Mouse (Mus musculus) cerebellum, adult 2 months (tissue): ENCODE measurements around the gene Pard3b. TPM values are rescaled to one million over a fixed set of nuclear protein-coding genes. Genes with fewer than 3 reads are reported as not detected.

Experiments used
- DNase-seq, 2 experiments: peaks; one replicate each; pipeline ENCODE4 v3.0.0; 2021
- H3K27ac ChIP-seq: fragments of 200-500 bp; 2 replicates; pipeline ENCODE4 v1.5.1; 2012; ENCODE audit warnings: low read length, control low read depth, inconsistent platforms; ENCODE audit not compliant: insufficient read depth
- H3K27me3 ChIP-seq: fragments of 200-500 bp; 2 replicates; pipeline ENCODE4 v1.6.1; 2012; ENCODE audit warnings: inconsistent platforms, mild to moderate bottlenecking, low read length, moderate library complexity; ENCODE audit not compliant: control insufficient read depth, insufficient read depth
- H3K4me1 ChIP-seq: fragments of 200-500 bp; 2 replicates; pipeline ENCODE4 v1.6.1; 2011; ENCODE audit warnings: low read length; ENCODE audit not compliant: control insufficient read depth, insufficient read depth
- H3K4me3 ChIP-seq: fragments of 200-500 bp; replicated peaks from 2 replicates; pipeline ENCODE3; 2011; ENCODE audit warnings: mild to moderate bottlenecking, low read depth, low read length, control low read depth; ENCODE audit not compliant: insufficient read depth
- CTCF ChIP-seq: fragments of 200-500 bp; IDR thresholded peaks from 2 replicates; pipeline ENCODE4 v1.5.1; 2011; ENCODE audit warnings: low read depth, mild to moderate bottlenecking, control low read depth, low read length, moderate library complexity, borderline replicate concordance; ENCODE audit not compliant: insufficient read depth
- POLR2A ChIP-seq: fragments of 200-500 bp; IDR thresholded peaks from 2 replicates; pipeline ENCODE4 v1.6.1; 2011; ENCODE audit warnings: low read length, control low read depth, borderline replicate concordance; ENCODE audit not compliant: insufficient read depth
- WGBS: fragments of 180-500 bp; shearing (Covaris S2); methylation state at CpG from one replicate; pipeline ENCODE4 v1.1.7; 2018; 5-methylcytosine and 5-hydroxymethylcytosine counted together
- polyA plus RNA-seq: library from polyadenylated mRNA; depleted of rRNA; stranded (reverse); fragments of >200 nt; gene quantifications from 2 replicates; pipeline ENCODE4 v1.2.3, GENCODE M21; 2012

Pard3b gene
- polyA plus RNA-seq, 1 experiment: 1.3 TPM

- H3K4me3 ChIP-seq: no peak overlapping the region
- DNase-seq: no peak
- TF ChIP-seq CTCF (no peak), POLR2A (no peak)
- no peaks in the 10 kb centered on the region; the same call in 1 of the 2 replicates for H3K27me3 ChIP-seq
- no peak overlapping the region for H3K27ac ChIP-seq
- no peaks in the 10 kb centered on the region for H3K4me1 ChIP-seq
- 71% methylated on average over 2 of the region's 2 CpGs for WGBS
Observed at GRCm38 (mm10) chr1:62159592-62159991, 521.0 kb downstream of the Pard3b start.

- TF ChIP-seq CTCF (no peak), POLR2A (no peak)
- WGBS: 17% methylated on average over 1 of the region's 1 CpGs
- no peaks in the 10 kb centered on the region for H3K27me3 ChIP-seq
- no peak for DNase-seq
- no peak overlapping the region for H3K4me3 ChIP-seq
- H3K4me1 ChIP-seq: no peaks in the 10 kb centered on the region
- no peak overlapping the region for H3K27ac ChIP-seq
Observed at GRCm38 (mm10) chr1:62175013-62175640, 536.5 kb downstream of the Pard3b start.

- TF ChIP-seq CTCF: no peak
- H3K4me3 ChIP-seq: no peak overlapping the region
- 22% methylated on average over 5 of the region's 5 CpGs for WGBS
- H3K27me3 ChIP-seq: no peaks in the 10 kb centered on the region
- H3K27ac ChIP-seq: no peak overlapping the region
- no peak for DNase-seq
- no peaks in the 10 kb centered on the region for H3K4me1 ChIP-seq
Observed at GRCm38 (mm10) chr1:62181638-62182037, 543.0 kb downstream of the Pard3b start.

- DNase-seq: no peak
Observed at GRCm38 (mm10) chr1:62182634-62183033, 544.0 kb downstream of the Pard3b start.

GRCm38 (mm10) chr1:62190786-62191185 is 552.2 kb downstream of the Pard3b start:
- 77% methylated on average over 1 of the region's 1 CpGs for WGBS
- H3K27me3 ChIP-seq: no peaks in the 10 kb centered on the region
- H3K4me1 ChIP-seq: no peaks in the 10 kb centered on the region
- TF ChIP-seq CTCF (no peak), POLR2A (no peak)
- H3K27ac ChIP-seq: no peak overlapping the region
- no peak overlapping the region for H3K4me3 ChIP-seq
- DNase-seq: no peak

More at GRCm38 (mm10) chr1:62182634-62183033, 544.0 kb downstream of the Pard3b start:
- TF ChIP-seq POLR2A (no peak), CTCF (no peak)
- H3K4me1 ChIP-seq: no peaks in the 10 kb centered on the region
- H3K27me3 ChIP-seq: no peaks in the 10 kb centered on the region
- no peak overlapping the region for H3K4me3 ChIP-seq
- H3K27ac ChIP-seq: no peak overlapping the region
- WGBS: 89% methylated on average over 3 of the region's 3 CpGs

- TF ChIP-seq POLR2A (no peak), CTCF (no peak)
- WGBS: 77% methylated on average over 8 of the region's 8 CpGs
- no peak for DNase-seq
- H3K4me3 ChIP-seq: no peak overlapping the region
- H3K27ac ChIP-seq: no peak overlapping the region
- H3K4me1 ChIP-seq: no peaks in the 10 kb centered on the region
- H3K27me3 ChIP-seq: no peaks in the 10 kb centered on the region
Observed at GRCm38 (mm10) chr1:62197515-62197914, 558.9 kb downstream of the Pard3b start.

GRCm38 (mm10) chr1:62200919-62201318 is 562.3 kb downstream of the Pard3b start:
- TF ChIP-seq POLR2A (no peak), CTCF (no peak)
- no peaks in the 10 kb centered on the region for H3K27me3 ChIP-seq
- no peaks in the 10 kb centered on the region for H3K4me1 ChIP-seq
- no peak for DNase-seq
- 85% methylated on average over 1 of the region's 1 CpGs for WGBS
- no peak overlapping the region for H3K4me3 ChIP-seq
- no peak overlapping the region for H3K27ac ChIP-seq

- TF ChIP-seq POLR2A (no peak), CTCF (no peak)
- no peaks in the 10 kb centered on the region for H3K4me1 ChIP-seq
- WGBS: 75% methylated on average over 2 of the region's 2 CpGs
- no peak overlapping the region for H3K27ac ChIP-seq
- H3K4me3 ChIP-seq: no peak overlapping the region
- H3K27me3 ChIP-seq: no peaks in the 10 kb centered on the region
- DNase-seq: no peak
Observed at GRCm38 (mm10) chr1:62201686-62202257, 563.1 kb downstream of the Pard3b start.
